Mouse (Mus musculus) thymus, adult 2 months (tissue): Measurements from ENCODE around the gene Btbd11.
A peak's percentile ranks its signal among the peaks of the same experiment; 100 is the strongest.

Source experiments
- CTCF ChIP-seq: fragments of 200-500 bp; IDR thresholded peaks from 2 replicates; pipeline ENCODE4 v1.5.1; 2012; ENCODE audit warnings: mild to moderate bottlenecking, control low read depth, low read length, moderate library complexity, borderline replicate concordance; ENCODE audit not compliant: control insufficient read depth, poor library complexity, insufficient read depth; ENCODE audit errors: extremely low read depth
- POLR2A ChIP-seq: fragments of 200-500 bp; IDR thresholded peaks from 2 replicates; pipeline ENCODE4 v1.6.1; 2012; ENCODE audit warnings: mild to moderate bottlenecking, low read length, control low read depth, moderate library complexity; ENCODE audit not compliant: control insufficient read depth, poor library complexity, insufficient read depth; ENCODE audit errors: extremely low read depth

GRCm38 (mm10) chr10:85386605-85387218 is at the start of gene Btbd11:
- peak; percentile 94 for TF ChIP-seq POLR2A
- 0 out of 2 replicates have a peak, but pooled peaks have one; percentile 13 for TF ChIP-seq CTCF
